Mouse (Mus musculus): ENCODE data around the gene Meiob.

The Meiob gene

DNA sequence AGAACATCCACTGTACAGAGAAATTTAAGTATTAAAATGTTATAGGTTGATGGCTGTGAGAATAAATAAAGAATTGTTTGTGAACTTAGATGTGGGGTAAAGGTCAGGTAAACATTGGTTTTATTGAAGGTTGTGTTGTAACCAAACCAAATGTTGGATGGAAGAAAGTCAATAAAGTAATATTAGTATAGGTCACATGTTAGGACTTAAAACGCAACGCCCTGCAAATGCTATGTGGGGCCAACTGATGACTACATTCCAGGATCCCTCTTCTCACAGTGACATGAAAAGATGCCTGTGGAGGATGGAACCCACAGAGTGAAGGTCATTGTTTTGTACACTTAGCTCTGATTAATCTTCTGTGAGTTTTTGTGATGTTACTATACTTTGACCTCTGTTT, 15.4 kb downstream of the Meiob start:
- in situ Hi-C loops (cut with MboI, MseI): loop anchor here (5.0 kb wide), 1 partner anchor 52 kb away; no protein-coding TSS in a partner anchor

DNA sequence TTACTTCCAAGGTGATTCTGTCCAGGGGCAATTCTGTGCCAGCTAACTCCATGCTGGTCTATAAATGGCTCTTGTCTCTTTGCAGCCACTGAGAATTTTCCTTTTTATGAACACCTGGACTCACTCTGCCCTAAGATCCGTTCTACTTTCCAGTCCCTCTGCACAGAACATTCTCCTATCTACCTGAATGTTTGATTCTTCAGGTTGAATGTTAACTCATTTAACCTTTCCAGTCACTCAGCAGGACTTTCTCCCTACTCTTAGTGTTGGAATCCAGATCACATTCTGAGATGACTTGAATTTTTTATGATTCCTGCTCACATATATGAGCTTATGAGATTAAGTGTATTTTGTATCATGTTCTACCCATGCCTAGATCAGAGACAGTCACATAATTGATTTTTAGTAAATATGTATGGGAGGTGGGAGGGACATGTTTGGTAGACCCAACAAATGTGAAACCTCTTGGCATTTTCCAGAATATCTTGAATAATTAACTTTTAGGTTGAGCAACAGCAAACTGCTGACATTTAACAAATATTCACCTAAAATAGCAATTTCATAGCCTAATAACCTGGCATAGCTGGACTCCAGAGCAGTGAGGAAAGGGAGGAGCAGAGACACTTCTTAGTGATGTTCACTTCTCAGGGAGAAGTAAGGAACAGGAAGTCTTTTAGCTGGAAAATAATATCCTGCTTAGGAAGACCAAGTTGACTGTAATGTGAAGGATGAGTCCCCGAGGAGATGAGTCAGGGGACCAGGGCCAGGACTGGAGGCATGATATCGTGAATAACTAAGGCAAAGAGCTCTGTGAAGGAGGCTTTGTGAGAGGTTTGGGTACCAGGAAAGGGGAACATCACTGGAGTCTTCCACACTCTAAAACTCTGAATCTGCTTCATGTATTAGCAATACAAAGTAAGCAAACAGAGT, 17.5 kb downstream of the Meiob start:
- in situ Hi-C loops (cut with MboI, MseI): no loop called here

DNA sequence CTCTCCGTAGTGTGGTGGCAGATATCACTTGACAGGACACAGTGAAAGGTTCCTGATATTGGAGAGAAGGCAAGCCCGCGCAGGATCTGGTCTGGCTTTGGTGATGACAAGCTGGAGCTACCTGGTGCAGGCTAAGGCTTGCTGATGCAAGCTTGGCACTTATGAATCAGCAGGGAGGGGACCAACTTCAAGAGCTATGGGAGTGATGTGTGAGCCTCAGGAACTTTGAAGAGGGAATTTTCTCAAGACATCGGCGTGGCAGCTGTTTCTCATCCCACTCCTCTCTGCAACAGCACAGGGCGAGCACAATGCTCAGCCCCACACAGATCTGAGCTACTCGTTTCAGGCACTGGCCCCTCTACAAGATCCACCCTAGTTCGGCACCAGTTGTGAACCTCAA, 35.8 kb downstream of the Meiob start, which contains the start of gene Hagh:
Hagh (plus strand) TSS at position 302 of the 400 bp plus-strand sequence.
- in situ Hi-C loops (cut with MboI, MseI): no loop called here

- in situ Hi-C loops (cut with MboI, MseI): no loop called here
These were observed 36.3 kb downstream of the Meiob start for GRCm38 (mm10) chr17:24840341-24840740.

GRCm38 (mm10) chr17:24841133-24841532, 37.0 kb downstream of the Meiob start:
- in situ Hi-C loops (cut with MboI, MseI): no loop called here

DNA sequence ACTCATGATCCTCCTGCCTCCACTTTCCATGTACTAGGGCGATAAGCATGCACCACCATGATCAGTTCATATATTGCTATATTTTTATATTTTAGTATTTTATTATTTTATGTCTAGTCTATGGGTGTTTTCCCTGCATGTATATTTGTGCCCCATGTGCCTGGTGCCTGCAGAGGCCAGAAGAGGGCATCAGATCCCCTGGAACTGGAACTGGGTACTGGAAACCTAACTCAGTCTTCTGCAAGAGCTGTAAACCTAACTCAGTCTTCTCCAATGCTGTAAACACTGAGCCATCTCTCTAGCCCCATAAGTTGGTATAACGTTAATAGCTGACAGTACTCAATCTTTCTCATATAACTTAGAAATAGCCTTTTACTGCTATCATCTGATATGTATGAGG, 38.5 kb downstream of the Meiob start:
- in situ Hi-C loops (cut with MboI, MseI): no loop called here

GRCm38 (mm10) chr17:24844525-24844924, 40.4 kb downstream of the Meiob start:
- in situ Hi-C loops (cut with MboI, MseI): no loop called here

GRCm38 (mm10) chr17:24847386-24847785, 43.3 kb downstream of the Meiob start:
- in situ Hi-C loops (cut with MboI, MseI): no loop called here

- in situ Hi-C loops (cut with MboI, MseI): no loop called here
These were observed 44.5 kb downstream of the Meiob start for GRCm38 (mm10) chr17:24848600-24849031.

- in situ Hi-C loops (cut with MboI, MseI): no loop called here
These were observed 45.6 kb downstream of the Meiob start for GRCm38 (mm10) chr17:24849733-24850064.

DNA sequence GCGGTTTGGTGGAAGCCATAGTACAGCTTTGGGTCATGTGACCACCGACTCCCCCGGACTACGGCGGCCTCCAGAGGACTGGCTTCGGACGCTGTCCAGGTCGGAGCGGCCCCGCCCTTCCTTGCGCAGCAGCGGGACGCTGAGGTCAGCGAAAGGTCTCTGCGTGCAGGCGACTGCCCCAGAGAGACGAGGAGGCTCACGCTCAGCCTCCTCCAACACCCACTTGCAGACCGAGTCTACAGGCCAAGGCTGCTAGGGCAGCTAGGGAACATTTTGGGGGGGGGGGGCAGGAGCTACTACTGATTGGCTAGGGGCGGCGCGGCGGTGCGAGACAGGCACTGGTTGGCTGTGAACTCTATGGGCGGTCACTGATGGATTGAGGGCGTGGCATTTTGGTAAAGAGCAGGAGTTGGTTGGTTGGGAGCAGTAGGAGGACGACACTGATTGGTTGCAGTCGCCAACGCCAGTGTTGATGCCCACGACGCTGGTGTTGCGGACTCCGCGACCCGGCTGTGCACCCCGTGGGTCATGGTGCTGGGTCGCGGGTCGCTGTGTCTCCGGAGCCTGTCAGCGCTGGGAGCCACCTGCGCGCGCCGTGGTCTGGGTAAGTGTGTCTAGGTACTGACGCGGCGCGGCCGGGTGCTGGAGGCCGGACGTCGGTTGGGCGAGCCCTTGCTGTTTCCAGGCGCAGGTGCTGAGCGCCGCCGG, 46.1 kb downstream of the Meiob start, which contains the start of gene Fahd1:
Fahd1 (minus strand) TSS at position 300 of the 708 bp plus-strand sequence.
- in situ Hi-C loops (cut with MboI, MseI): no loop called here

- in situ Hi-C loops (cut with MboI, MseI): no loop called here
These were observed 46.7 kb downstream of the Meiob start for GRCm38 (mm10) chr17:24850773-24851127.

- in situ Hi-C loops (cut with MboI, MseI): no loop called here
These were observed 47.5 kb downstream of the Meiob start for GRCm38 (mm10) chr17:24851381-24852125.

- in situ Hi-C loops (cut with MboI, MseI): no loop called here
These were observed 51.9 kb downstream of the Meiob start for GRCm38 (mm10) chr17:24855838-24856464.

GRCm38 (mm10) chr17:24856589-24856988, 52.5 kb downstream of the Meiob start:
- in situ Hi-C loops (cut with MboI, MseI): no loop called here

DNA sequence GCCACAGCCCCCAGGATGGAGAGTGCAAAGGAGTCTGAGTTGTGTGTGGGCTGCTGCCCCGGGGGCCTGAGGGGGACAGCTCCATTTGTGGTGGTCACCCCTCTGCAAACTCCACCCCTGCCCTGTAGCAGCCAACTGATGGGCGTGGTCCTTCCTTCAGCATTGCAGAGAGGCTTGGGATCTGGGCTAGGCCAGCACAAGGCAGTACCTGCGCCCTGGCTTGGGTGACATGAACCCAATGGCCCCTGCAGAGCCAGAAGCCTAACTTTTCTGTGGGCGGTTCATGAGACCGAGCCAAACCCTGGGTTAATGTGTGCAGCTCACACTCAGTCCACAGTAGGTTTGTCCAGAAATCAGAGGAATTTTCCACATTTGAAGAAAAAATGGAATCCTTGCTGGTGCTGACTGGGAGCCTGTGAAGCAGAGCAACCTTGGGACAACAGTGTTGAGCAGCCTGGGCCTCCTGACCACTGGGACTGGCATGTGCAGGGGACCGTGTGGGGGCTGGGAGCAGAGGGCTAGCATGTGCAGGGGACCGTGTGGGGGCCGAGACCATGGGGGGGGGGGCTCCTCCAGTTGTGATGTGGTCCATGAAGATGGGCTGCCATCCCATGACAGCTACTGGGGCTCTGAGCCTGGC, 53.9 kb downstream of the Meiob start:
- in situ Hi-C loops (cut with MboI, MseI): no loop called here

- in situ Hi-C loops (cut with MboI, MseI): no loop called here
These were observed 54.9 kb downstream of the Meiob start for GRCm38 (mm10) chr17:24858967-24859366.

DNA sequence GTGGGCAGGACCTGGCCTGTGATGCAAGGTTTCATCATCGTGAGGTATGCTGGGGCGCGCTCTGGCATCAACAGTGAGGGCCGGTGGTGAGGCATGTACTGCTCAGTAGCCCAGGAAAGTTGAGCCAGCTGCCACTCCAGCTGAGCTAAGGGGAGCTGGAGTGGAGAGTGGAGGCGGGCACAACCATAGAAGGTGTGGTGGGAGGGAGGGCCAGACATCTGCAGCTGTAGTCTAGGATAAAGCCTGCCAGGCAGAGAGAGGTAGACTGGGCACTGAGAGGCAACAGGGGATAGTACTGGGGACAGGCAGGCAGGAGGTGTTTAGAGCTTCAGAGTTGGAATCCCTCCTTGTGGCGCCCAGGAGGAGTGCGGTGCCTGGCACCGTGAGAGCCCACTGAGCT, 56.0 kb downstream of the Meiob start:
- in situ Hi-C loops (cut with MboI, MseI): no loop called here

GRCm38 (mm10) chr17:24861785-24862184, 57.7 kb downstream of the Meiob start:
- in situ Hi-C loops (cut with MboI, MseI): no loop called here

DNA sequence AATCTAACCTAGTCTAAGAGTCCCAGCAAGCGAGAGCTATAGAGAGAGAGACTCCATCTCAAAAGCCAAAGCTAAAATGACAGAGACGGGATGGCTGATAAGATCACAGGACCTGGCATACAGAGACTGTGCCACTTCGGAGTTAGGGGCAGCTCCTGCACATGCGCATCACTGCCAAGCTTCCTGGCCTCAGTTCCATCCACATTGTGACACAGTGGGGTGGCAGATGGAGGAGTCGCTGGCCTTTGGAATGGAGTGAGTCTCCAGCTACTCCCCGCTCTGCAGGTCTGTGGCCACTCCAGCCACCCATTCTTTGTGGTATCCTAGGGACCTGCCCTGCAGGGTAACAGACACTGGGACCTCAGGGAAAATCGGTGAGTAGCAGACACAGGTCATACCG, 61.7 kb downstream of the Meiob start, which contains the start of gene Igfals:
Igfals (plus strand) TSS at position 222 of the 400 bp plus-strand sequence.
- in situ Hi-C loops (cut with MboI, MseI): no loop called here

- in situ Hi-C loops (cut with MboI, MseI): no loop called here
These were observed 63.8 kb downstream of the Meiob start for GRCm38 (mm10) chr17:24867914-24868313.
